Mouse (Mus musculus) bone marrow macrophage, adult 2 months (primary cell): ENCODE data around the gene Enc1. TPM values are rescaled to one million over a fixed set of nuclear protein-coding genes. Genes with fewer than 3 reads are reported as not detected.
A peak's percentile ranks its signal among the peaks of the same experiment; 100 is the strongest.

Experiments
- H3K27ac ChIP-seq: 2 replicates; pipeline ENCODE4 v1.5.1; 2012; ENCODE audit warnings: low read depth, low read length; ENCODE audit not compliant: insufficient read depth
- H3K4me1 ChIP-seq: 2 replicates; pipeline ENCODE4 v1.6.1; 2012; ENCODE audit warnings: low read length; ENCODE audit not compliant: control insufficient read depth, insufficient read depth
- H3K4me3 ChIP-seq: 2 replicates; pipeline ENCODE4 v1.5.1; 2012; ENCODE audit warnings: mild to moderate bottlenecking, low read length, moderate library complexity; ENCODE audit not compliant: insufficient read depth
- CTCF ChIP-seq: IDR thresholded peaks from 2 replicates; pipeline ENCODE4 v1.5.1; 2012; ENCODE audit warnings: low read depth, mild to moderate bottlenecking, low read length, moderate library complexity
- POLR2A ChIP-seq: IDR thresholded peaks from 2 replicates; pipeline ENCODE4 v1.6.1; 2012; ENCODE audit warnings: mild to moderate bottlenecking, low read depth, low read length, borderline replicate concordance
- polyA plus RNA-seq: library from polyadenylated mRNA; stranded (reverse); fragments of >200 nt; gene quantifications from 2 replicates; pipeline ENCODE4 v1.2.4, GENCODE M21; 2012; ENCODE audit not compliant: missing spikeins, insufficient read depth, insufficient read length

Gene Enc1
- 9.2 and 10.7 TPM in 2 replicates for polyA plus RNA-seq

DNA sequence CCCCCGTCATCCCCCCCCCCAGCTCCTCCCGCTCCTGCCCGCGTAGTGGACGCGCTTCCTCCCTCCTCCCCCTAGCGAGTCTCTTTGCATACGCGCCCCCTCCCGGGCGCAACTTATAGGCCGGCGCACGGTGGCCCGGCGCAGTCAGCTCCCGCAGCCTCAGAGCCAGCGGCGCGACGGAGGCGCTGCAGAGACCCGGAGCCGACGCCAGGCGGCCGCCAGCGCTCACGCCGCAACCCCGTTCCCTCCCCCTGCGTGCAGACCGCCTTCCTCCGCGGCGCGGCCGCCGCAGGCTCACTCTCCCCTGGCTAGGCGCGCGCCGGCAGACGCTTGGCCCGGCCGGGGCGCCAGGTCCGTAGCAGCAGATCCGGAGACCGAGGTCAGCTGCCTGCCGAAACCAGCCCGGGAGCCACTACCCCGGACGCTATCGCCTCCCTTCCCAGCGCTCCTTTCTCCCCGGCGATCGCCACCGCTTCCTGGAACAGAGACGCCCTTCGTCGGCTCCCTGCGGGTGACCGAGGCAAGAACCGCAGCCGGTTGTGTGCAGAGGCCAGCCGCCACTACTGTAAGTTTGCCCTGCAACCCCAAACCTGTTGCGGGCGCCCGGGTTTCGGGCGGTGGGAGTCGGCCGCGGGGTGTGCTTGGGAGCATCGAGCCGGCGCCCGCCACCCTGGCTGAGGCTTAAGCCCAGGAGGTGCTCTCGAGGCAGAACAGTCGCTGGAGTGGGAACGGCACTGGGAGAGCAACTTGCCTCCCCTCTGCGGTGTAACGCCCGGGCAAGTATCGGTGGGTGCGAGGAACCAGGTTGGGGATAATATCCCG lies at the start of gene Enc1:
TSS of gene Enc1 (plus strand) at position 141 of the 822 bp plus-strand sequence.
- H3K4me3 ChIP-seq = peak within 1 kb of the TSS; percentile 97
- H3K27ac ChIP-seq = peak within 1 kb of the TSS; percentile 96
- peaks cover 9% of the 10 kb centered on the region for H3K4me1 ChIP-seq
- TF ChIP-seq CTCF (no peak), POLR2A (peak; percentile 16; the same call in 1 of the 2 replicates)

DNA sequence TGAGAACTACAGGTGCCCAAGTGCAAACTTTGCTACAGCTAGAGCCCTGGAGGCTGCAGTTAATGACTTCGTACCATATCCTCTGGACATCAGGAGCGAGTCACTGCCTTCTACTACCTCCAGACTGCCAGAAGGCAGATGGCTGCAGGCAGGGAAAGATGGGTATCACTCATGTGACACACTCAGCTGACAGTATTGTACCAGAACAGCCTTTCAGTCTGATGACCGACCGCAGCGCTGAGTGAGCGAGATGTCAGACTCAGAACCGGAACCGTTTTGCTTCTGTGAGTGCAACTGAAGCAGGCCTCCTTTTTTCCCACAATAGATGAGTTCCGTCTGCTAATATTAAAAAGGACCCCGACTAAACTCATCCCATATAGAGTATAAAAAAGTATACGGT lies 48.3 kb upstream of the Enc1 start:
- H3K4me3 ChIP-seq = no peak overlapping the region
- TF ChIP-seq CTCF = no peak

DNA sequence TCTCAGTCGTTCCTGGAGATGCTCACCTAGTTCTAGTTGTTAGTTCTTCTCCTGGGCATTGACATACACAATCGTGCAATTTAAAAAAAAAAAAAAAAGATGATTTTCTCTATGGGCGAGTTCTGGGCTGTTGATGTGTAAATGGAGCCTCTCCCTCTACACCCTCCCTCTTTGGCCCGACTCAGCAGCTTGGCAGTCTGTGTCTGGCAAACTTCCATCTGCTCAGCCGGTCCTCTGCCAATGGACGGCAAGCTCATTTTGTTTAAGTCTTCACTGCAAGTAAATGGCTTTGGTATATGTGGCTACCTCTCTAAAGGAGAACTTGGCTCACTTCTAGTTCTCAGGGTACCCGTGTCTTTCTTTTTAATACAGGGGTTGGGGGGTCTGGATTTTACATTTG lies 47.5 kb upstream of the Enc1 start:
- no peak overlapping the region for H3K4me3 ChIP-seq
- peaks cover 35% of the 10 kb centered on the region for H3K4me1 ChIP-seq
- TF ChIP-seq CTCF = no peak
- no peak for TF ChIP-seq POLR2A
- H3K27ac ChIP-seq = no peak overlapping the region

More for the DNA sequence above, 48.3 kb upstream of the Enc1 start:
- peak overlapping the region; percentile 36 for H3K27ac ChIP-seq
- peaks cover 38% of the 10 kb centered on the region for H3K4me1 ChIP-seq

DNA sequence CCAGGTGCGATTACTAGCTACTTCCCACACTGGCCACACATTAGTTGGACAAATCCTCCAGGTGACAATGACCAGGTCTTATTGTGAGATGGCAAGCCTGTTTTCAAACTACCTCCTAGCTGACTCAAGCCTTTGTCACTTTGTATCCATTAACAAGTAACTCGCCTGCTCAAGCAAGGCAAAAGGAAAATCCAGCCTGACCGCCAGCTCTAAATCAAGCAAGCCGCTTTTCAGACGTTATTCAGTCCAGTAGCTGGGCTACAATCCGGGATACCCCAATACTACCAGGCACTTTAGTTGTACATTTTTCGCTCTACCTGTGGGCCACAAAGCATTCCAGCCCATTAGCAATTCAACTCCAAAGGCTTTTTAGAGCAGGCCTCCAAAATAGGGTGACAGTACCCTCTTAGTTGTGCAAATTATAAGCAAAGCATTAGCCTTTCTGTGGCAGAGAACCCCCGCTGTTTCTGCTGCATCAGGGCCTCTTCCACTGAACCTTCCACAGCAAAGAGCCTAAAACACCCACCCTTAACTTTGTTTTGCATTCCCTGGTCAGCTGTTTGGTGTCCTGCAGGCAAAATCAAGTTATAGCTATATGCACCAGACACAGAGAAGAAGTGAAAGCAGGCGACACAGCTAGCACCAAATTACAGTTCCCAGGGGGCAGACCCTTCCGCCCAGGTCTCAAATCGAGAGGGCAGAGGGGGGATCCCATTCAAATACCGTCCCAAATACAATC lies 44.5 kb upstream of the Enc1 start:
- H3K27ac ChIP-seq = peak overlapping the region; percentile 79
- TF ChIP-seq CTCF (no peak), POLR2A (no peak)
- peak overlapping the region; percentile 78 for H3K4me3 ChIP-seq
- peaks cover 36% of the 10 kb centered on the region for H3K4me1 ChIP-seq

DNA sequence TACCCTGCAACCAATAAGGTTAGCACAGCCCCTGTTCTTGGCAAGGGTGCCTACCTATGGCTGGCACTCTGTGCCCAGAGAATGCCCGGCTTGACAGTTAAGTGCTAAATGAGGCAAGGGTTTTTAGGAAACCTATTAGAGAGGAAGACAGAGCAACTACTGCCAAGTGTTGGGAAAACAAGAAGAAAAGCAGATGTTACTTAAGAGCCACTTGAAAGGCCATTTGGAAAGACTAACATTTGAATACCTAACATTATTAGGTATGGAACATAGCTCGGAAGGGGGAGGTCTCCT lies 44.0 kb upstream of the Enc1 start:
- no peak for TF ChIP-seq POLR2A
- no peak for TF ChIP-seq CTCF
- Histone ChIP-seq H3K4me1 (peaks cover 36% of the 10 kb centered on the region), H3K27ac (peak overlapping the region; percentile 79), H3K4me3 (peak overlapping the region; percentile 78)

DNA sequence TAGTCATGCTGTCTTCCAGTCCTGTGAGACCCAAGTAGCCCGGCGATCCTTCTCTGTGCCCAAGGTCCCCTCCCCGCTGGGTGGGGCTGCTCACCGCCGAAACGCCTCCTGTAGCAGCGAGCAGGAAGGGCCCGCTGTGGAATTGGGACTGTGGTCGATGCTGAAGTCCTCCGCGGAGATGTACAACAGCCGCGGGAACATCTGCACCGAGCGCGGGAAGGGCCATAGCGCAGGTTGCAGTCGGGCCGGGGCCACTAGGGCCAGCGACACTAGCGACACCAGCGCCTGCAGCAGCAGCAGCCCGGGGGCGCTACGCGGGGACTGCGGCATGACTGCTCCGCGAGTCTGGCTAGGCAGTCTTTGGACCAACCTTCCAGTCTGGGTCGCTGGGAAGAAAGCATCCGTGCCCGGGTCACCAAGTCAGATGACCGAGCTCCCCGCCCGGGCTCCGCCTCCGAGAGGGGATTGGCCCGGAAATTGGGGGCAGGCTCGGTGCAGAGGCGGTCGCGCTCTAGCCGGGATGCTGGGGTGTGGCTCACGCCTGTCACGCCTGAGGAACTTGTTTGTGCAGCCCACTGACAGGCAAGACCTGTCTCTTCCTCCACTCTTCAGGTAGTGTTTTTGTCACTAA lies 42.9 kb upstream of the Enc1 start, which contains the start of gene Hexb:
TSS of gene Hexb (minus strand) at position 426 of the 631 bp plus-strand sequence.
- peak within 1 kb of the TSS; percentile 79 for H3K27ac ChIP-seq
- peak within 1 kb of the TSS; percentile 78 for H3K4me3 ChIP-seq
- TF ChIP-seq POLR2A (peak; percentile 80; the same call in 1 of the 2 replicates), CTCF (no peak)
- peaks cover 34% of the 10 kb centered on the region for H3K4me1 ChIP-seq

DNA sequence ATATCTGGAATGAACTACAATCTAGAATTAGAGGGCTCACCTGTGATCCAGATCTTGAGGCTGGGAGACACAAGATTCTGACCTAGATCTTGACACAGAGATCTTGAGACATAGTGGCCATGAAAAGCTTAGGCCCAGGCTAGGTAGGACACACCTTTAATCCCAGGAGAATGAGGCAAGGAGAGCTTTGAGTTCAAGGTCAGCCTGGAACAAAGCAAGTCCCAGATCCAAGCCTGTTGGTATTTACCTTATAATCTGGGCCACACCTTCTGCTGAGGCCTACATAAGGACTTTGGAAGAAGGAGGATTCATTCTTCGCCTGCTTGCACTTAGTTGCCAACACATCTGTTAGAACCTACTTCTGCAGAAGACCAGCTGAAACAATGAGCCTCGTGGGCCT lies 41.8 kb upstream of the Enc1 start:
- no peak for TF ChIP-seq POLR2A
- TF ChIP-seq CTCF = no peak
- peaks cover 42% of the 10 kb centered on the region for H3K4me1 ChIP-seq
- H3K27ac ChIP-seq = no peak overlapping the region
- H3K4me3 ChIP-seq = no peak overlapping the region

DNA sequence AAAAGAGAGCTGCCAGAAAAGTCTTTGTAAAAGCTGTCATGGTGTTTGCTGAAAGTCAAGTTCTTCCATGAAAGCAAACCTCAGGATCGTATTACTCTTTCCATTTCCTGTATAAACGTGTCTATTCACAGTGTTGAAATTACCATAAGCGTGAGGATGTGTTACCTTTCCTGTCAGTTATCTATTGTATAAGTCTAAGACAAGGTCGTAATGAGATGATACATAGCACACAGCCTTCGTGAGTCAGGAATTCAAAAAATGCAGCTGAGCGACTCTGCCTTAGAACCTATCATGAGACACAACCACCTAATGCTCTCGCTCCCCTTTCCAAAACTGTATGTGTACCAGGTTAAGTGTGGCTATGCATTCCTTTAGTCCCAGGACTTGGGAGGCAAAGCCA lies 39.8 kb upstream of the Enc1 start:
- no peak overlapping the region for H3K4me3 ChIP-seq
- H3K27ac ChIP-seq = no peak overlapping the region
- peaks cover 48% of the 10 kb centered on the region for H3K4me1 ChIP-seq
- no peak for TF ChIP-seq CTCF
- TF ChIP-seq POLR2A = no peak

DNA sequence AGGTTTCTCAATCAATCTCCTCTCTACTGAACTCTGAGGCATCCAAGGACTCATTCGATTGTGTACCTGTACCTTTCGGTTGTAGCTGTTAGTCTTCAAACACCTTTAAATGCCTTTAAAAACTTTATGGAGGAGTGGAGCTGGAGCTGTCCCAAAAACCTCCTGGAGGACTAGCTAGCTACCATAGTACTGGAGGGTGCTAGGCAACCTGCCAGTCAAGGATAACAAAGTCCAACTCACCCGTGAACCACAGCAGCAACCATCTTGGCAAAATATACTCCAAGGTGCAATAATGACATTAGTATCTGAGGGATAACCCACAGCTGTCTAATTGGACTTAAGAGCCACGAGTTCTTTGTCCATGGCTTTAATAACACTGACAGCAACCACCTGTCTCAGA lies 39.0 kb upstream of the Enc1 start:
- Histone ChIP-seq H3K4me3 (no peak overlapping the region), H3K27ac (no peak overlapping the region), H3K4me1 (peaks cover 48% of the 10 kb centered on the region)
- no peak for TF ChIP-seq CTCF
- TF ChIP-seq POLR2A = no peak

DNA sequence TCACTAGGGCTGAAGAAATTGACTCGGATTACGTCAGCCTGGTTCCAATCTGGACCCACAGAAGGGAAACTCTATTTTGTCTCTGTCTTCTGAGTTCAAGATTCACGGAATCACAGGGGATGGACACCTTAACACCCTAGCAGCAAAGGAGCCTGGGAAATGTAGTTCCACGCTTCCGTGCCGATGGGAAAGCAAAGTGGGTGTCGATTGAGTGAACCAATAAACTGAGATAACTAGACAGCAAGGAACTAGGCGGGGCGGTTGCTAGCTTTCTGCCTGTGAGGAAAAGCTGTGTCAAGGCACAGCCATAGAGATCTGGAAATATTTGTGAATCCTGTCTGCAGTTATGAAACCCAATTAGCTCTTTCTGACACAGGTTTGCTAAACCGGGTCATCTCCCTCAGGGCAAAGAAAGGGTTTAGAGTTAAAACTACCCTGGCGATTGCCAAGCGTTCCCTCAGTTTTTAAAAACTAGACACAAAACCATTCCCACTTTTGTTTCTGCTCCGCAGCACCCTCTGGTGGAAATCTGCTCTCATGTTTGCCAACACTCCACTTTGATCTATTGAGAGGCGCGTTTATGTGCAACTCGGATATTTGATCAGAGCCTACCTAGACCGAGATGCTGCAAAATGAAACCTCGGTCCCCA lies 35.7 kb upstream of the Enc1 start:
- peaks cover 50% of the 10 kb centered on the region for H3K4me1 ChIP-seq
- H3K4me3 ChIP-seq = peak overlapping the region; percentile 57
- TF ChIP-seq CTCF (no peak), POLR2A (no peak)
- peak overlapping the region; percentile 85 for H3K27ac ChIP-seq
